Mouse (Mus musculus): Measurements from ENCODE around the gene Nwd1. TPM values are rescaled to one million over a fixed set of nuclear protein-coding genes. Genes with fewer than 3 reads are reported as not detected.

The Nwd1 gene
- polyA plus RNA-seq, 1 experiment from 2014 or later, result not detected

DNA sequence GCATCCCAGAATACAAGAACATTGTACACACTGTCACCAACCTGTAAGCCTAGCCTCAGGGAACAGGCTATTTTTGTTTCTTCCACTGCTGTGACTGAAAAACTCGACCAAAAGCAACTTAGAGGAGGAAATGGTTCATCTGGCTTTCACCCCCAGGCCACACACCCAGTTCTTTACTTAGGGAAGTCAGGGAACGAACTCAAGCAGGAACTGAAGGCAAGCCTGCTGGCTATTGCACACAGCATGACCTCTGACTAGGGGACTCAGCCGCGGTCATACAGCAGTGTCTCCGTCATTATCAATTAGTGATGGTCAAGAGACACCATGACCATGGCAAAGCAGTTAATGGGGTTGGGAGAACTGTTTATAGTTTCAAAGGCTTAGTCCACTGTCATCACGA is 66.1 kb downstream of the Nwd1 start:
- H3K9me3 ChIP-seq, result no peaks in the 10 kb centered on the region
- ATAC-seq (ENCODE audit: insufficient number of reproducible peaks, insufficient read depth, low FRiP score, low TSS enrichment, low read depth), result no peak
- no peak overlapping the region for H3K4me3 ChIP-seq (replicated peaks)
- H3K27ac ChIP-seq, result no peak overlapping the region
- H3K9ac ChIP-seq (replicated peaks), result no peak overlapping the region
- no peaks in the 10 kb centered on the region for H3K27me3 ChIP-seq
- 45% methylated on average over 6 of the region's 6 CpGs for WGBS
- no peaks in the 10 kb centered on the region for H3K36me3 ChIP-seq
- no peaks in the 10 kb centered on the region for H3K4me1 ChIP-seq (replicated peaks)
- no peak overlapping the region for H3K4me2 ChIP-seq

DNA sequence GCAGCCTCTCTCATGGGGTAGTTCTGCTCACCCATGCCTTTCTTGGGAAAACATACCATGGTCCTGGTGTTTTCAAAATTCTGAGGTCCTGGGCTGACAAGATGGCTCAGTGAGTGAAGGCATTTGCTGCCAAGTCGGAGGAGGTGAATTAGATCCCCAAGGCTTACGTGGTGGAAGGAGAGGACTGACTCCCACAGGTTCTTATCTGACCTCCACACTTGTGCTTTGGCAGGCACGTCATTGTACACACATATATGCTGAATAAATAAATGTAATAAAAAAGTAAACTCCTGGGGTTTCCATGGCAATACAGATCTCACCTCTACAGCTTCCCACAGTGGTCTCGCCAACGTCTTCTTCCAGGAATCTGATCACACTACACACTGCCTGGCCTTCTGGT is 70.1 kb downstream of the Nwd1 start:
- Histone ChIP-seq H3K27me3 (no peaks in the 10 kb centered on the region), H3K4me2 (no peak overlapping the region), H3K9me3 (no peaks in the 10 kb centered on the region), H3K9ac (replicated peaks) (no peak overlapping the region), H3K4me1 (replicated peaks) (no peaks in the 10 kb centered on the region), H3K27ac (no peak overlapping the region), H3K4me3 (replicated peaks) (no peak overlapping the region), H3K36me3 (no peaks in the 10 kb centered on the region)
- 84% methylated on average over 5 of the region's 5 CpGs for WGBS
- no peak for ATAC-seq (ENCODE audit: insufficient number of reproducible peaks, insufficient read depth, low FRiP score, low TSS enrichment, low read depth)

DNA sequence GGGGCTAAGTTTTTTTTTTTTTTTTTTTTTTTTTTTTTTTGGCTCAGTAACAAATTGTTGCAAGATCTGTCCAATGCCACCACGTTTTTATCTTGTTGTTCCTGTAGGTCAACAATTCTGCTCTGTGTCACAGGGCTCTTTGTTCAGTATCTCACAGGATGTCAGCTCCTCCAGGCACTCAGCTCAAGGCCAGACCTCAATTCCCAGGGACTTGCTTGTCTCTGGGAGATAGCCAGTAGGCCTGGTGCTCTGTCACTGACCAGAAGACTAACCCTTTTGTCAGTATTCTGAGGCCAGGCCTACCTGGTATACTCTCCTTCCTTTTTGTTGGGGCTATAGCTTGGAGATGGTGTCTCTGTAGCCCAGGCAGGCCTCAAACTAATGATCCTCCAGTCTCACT is 74.0 kb downstream of the Nwd1 start:
- Histone ChIP-seq H3K27me3 (no peaks in the 10 kb centered on the region), H3K4me2 (no peak overlapping the region), H3K27ac (no peak overlapping the region), H3K36me3 (peaks cover 12% of the 10 kb centered on the region), H3K4me1 (replicated peaks) (peaks cover 11% of the 10 kb centered on the region), H3K9me3 (peaks cover 4% of the 10 kb centered on the region; the same call in 1 of the 2 replicates), H3K4me3 (replicated peaks) (no peak overlapping the region), H3K9ac (replicated peaks) (no peak overlapping the region)
- ATAC-seq (ENCODE audit: insufficient number of reproducible peaks, insufficient read depth, low FRiP score, low TSS enrichment, low read depth), result no peak
- WGBS, result 36% methylated on average over 1 of the region's 1 CpGs

DNA sequence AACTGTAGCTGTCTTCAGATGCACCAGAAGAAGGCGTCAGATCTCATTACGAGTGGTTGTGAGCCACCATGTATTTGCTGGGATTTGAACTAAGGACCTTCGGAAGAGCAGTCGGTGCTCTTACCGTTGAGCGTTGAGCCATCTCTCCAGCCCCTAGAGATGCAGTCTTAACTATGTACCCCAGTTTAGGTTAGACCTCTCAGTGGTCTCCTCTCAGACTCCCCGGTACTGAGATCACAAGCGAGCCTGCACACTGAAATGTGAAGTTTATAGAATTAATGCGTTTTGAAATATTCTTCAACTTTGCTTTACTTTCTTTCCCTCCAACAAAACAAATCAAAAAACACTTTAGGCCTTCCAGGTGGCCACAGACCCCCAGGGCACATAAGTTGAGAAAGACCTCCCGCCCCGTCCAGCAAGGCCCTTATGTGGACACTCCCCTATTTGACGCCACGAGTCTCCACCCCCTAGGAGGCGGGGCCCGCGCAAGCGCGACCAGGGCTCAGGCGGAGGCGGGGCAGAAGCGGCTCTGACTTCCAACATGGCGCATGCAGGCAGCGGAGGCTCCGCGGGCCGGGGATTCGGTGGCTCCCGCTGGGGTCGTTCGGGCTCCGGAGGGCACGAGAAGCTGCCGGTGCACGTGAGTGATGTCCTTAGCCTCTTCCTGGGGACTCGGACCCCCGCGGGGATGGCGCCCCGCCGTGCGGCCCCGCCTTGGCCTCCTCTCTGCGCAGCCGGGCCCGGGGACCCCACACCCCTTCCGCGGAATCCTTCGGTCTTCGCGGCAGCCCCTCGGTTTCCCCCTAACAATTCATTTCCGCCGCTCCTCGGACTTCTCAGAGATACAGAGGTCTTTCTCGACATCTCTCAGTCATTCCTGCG is 76.5 kb downstream of the Nwd1 start, which contains the start of gene Sin3b:
TSS of gene Sin3b (plus strand) at position 517 of the 882 bp plus-strand sequence.
- Histone ChIP-seq H3K9me3 (peaks cover 4% of the 10 kb centered on the region; the same call in 1 of the 2 replicates), H3K27me3 (no peaks in the 10 kb centered on the region), H3K27ac (peak within 1 kb of the TSS; percentile 64; the same call in 1 of the 2 replicates), H3K9ac (replicated peaks) (peak within 1 kb of the TSS; percentile 93), H3K36me3 (peaks cover 37% of the 10 kb centered on the region), H3K4me1 (replicated peaks) (peaks cover 11% of the 10 kb centered on the region), H3K4me3 (replicated peaks) (peak within 1 kb of the TSS; percentile 95), H3K4me2 (peak within 1 kb of the TSS; percentile 89)
- WGBS, result 14% methylated on average over 56 of the region's 56 CpGs
- peak; percentile 96 for ATAC-seq (ENCODE audit: insufficient number of reproducible peaks, insufficient read depth, low FRiP score, low TSS enrichment, low read depth)

DNA sequence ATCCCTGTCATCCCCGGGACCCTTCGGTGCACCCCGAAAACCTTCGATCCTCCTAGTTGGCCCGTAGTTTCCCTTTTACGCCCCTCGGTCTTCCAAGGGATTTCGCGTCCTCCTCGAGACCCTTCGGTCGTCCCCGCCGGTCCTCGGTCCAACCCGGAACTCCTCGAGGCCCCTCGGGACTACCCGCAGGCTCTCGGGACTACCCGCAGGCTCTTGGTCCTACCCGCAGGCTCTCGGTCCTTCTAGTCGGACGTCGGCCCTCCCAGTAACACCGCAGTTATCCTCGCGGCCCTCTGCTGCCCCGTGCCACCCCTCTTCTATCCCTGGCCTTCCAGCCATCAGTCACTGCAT is 77.1 kb downstream of the Nwd1 start:
- 0% methylated on average over 30 of the region's 30 CpGs for WGBS
- Histone ChIP-seq H3K4me3 (replicated peaks) (peak overlapping the region; percentile 95), H3K36me3 (peaks cover 43% of the 10 kb centered on the region), H3K4me1 (replicated peaks) (peaks cover 11% of the 10 kb centered on the region), H3K9ac (replicated peaks) (peak overlapping the region; percentile 93), H3K27me3 (no peaks in the 10 kb centered on the region), H3K9me3 (peaks cover 4% of the 10 kb centered on the region; the same call in 1 of the 2 replicates), H3K4me2 (peak overlapping the region; percentile 89), H3K27ac (peak overlapping the region; percentile 64; the same call in 1 of the 2 replicates)
- no peak for ATAC-seq (ENCODE audit: insufficient number of reproducible peaks, insufficient read depth, low FRiP score, low TSS enrichment, low read depth)

DNA sequence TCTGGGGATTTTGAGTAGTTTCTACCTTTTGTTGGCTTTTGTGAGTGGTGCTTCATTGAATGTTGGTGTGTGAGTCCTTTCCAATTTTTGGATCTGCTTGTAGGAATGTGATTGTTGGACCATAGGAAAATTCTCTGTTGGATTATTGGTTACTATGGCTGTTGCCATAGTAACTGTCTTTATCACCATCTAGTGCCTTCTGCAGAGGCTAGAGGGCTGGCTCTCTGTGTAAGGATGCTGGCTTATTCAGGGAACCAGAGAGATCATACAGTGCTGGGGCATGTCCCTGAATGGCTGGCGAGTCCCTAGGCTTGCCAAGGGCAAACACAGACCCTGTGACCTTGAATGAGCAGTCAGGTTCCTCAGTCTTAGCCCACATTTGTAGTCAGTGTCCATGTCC is 82.1 kb downstream of the Nwd1 start:
- Histone ChIP-seq H3K9ac (replicated peaks) (no peak overlapping the region), H3K36me3 (peaks cover 91% of the 10 kb centered on the region)

DNA sequence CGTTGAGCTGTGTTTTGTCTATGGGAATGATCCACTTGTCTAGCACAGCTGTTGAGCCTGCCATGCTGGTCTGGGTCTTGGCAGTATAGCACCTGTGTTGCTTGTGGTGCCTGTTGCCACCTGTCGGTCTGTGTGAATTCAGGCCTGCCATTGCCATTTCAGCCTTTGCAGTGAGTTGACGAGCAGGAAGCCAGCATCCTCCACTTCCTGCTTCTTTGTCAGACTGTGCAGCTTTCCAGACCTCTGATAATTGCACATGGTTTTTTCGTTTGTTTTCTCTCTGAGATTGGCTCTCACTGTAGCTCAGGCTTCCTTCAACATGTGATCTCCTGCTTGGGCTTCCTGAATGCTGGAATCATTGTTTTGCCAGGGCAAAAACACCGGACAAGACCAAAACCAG is 88.5 kb downstream of the Nwd1 start:
- ATAC-seq (ENCODE audit: insufficient number of reproducible peaks, insufficient read depth, low FRiP score, low TSS enrichment, low read depth), result no peak

More for the DNA sequence above, 82.1 kb downstream of the Nwd1 start:
- H3K27ac ChIP-seq, result no peak overlapping the region
- WGBS, result 90% methylated on average over 1 of the region's 1 CpGs
- no peak for ATAC-seq (ENCODE audit: insufficient number of reproducible peaks, insufficient read depth, low FRiP score, low TSS enrichment, low read depth)
- H3K4me2 ChIP-seq, result no peak overlapping the region
- H3K9me3 ChIP-seq, result no peaks in the 10 kb centered on the region
- peaks cover 11% of the 10 kb centered on the region for H3K4me1 ChIP-seq (replicated peaks)
- no peak overlapping the region for H3K4me3 ChIP-seq (replicated peaks)
- no peaks in the 10 kb centered on the region for H3K27me3 ChIP-seq

DNA sequence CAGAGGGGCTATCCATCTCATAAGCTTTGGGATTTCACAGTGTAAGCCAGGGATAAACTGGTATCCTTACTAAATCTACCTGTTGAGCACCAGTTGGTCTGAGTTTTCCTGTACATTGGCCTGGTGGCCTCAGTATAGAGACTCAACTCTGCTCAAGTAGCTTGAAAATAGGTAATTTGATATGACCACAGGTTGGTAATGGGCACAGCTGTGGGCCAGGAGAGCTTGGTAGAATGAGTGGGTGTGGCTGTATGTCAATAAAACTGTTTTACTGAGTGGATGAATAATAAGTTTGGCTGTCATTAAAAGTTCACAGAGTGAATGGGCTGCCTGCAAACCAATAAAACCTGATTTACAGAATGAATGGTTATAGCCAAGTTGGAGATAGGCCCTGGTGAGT is 90.4 kb downstream of the Nwd1 start:
- Histone ChIP-seq H3K27me3 (no peaks in the 10 kb centered on the region), H3K36me3 (peaks cover 98% of the 10 kb centered on the region), H3K27ac (no peak overlapping the region), H3K9me3 (no peaks in the 10 kb centered on the region), H3K4me2 (no peak overlapping the region), H3K9ac (replicated peaks) (no peak overlapping the region), H3K4me1 (replicated peaks) (peaks cover 7% of the 10 kb centered on the region; the same call in 1 of the 2 replicates), H3K4me3 (replicated peaks) (no peak overlapping the region)
- peak; percentile 43; the same call in 1 of the 2 replicates for ATAC-seq (ENCODE audit: insufficient number of reproducible peaks, insufficient read depth, low FRiP score, low TSS enrichment, low read depth)

More for the DNA sequence above, 88.5 kb downstream of the Nwd1 start:
- Histone ChIP-seq H3K27ac (no peak overlapping the region), H3K4me1 (replicated peaks) (peaks cover 7% of the 10 kb centered on the region; the same call in 1 of the 2 replicates), H3K4me3 (replicated peaks) (no peak overlapping the region), H3K9ac (replicated peaks) (no peak overlapping the region), H3K36me3 (peaks cover 98% of the 10 kb centered on the region), H3K9me3 (no peaks in the 10 kb centered on the region), H3K27me3 (no peaks in the 10 kb centered on the region), H3K4me2 (no peak overlapping the region)
- 88% methylated on average over 5 of the region's 5 CpGs for WGBS

DNA sequence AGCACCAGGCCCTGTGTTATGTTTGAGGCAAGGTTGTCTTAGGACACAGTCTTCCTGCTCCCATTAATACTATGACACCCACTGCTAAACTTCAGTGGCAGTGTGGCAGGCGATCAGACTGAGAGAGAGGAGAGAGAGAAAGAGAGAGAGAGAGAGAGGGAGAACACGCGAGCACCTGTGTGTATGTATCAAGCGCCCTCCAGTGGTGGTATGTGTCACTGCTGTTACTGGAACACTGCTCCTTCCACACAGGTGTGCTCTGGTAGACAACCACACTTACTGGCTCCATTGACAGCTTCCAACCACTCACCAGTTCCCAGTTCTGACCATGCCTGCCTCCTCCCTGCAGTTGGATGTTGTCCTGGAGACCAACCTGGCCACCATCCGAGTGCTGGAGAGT is 99.5 kb downstream of the Nwd1 start:
- Histone ChIP-seq H3K9me3 (no peaks in the 10 kb centered on the region), H3K9ac (replicated peaks) (no peak overlapping the region), H3K36me3 (peaks cover 100% of the 10 kb centered on the region), H3K27ac (no peak overlapping the region), H3K27me3 (no peaks in the 10 kb centered on the region), H3K4me2 (no peak overlapping the region), H3K4me3 (replicated peaks) (no peak overlapping the region), H3K4me1 (replicated peaks) (no peaks in the 10 kb centered on the region)
- no peak for ATAC-seq (ENCODE audit: insufficient number of reproducible peaks, insufficient read depth, low FRiP score, low TSS enrichment, low read depth)
- WGBS, result 37% methylated on average over 5 of the region's 5 CpGs

DNA sequence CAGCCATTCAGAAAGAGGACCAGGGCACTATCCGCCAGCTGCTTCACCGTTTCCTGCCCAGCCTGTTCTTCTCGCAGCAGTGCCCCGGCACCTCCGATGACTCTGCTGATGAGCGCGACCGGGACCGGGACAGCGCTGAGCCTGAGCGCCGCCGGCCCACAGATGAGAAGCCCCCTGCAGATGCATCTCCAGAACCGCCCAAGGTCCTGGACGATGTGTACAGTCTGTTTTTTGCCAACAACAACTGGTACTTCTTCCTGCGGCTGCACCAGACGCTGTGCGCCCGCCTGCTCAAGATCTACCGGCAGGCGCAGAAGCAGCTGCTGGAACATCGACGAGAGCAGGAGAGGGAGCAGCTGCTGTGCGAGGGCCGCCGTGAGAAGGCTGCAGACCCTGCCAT is 103.3 kb downstream of the Nwd1 start:
- Histone ChIP-seq H3K4me3 (replicated peaks) (no peak overlapping the region), H3K36me3 (peaks cover 98% of the 10 kb centered on the region), H3K9me3 (no peaks in the 10 kb centered on the region), H3K9ac (replicated peaks) (no peak overlapping the region), H3K27me3 (no peaks in the 10 kb centered on the region), H3K4me2 (no peak overlapping the region), H3K27ac (no peak overlapping the region), H3K4me1 (replicated peaks) (no peaks in the 10 kb centered on the region)
- no peak for ATAC-seq (ENCODE audit: insufficient number of reproducible peaks, insufficient read depth, low FRiP score, low TSS enrichment, low read depth)
- WGBS, result 94% methylated on average over 26 of the region's 26 CpGs

DNA sequence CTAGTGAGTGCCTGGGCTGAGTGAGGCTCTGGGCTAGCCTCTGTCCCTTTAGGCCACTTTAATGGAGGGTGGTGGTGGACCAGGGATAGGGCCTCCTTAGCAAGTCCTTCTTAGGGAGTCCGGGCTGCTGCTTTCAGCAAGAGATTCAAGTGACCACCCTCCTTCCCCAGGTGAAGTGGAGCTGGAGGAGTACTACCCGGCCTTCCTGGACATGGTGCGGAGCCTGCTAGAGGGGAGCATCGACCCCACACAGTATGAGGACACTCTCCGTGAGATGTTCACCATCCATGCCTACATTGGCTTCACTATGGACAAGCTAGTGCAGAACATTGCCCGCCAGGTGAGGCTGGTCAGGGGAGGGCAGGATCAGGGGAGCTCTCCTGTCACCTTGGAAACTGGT is 103.8 kb downstream of the Nwd1 start:
- WGBS, result 88% methylated on average over 6 of the region's 6 CpGs
- no peak for ATAC-seq (ENCODE audit: insufficient number of reproducible peaks, insufficient read depth, low FRiP score, low TSS enrichment, low read depth)

More for the DNA sequence above, 103.8 kb downstream of the Nwd1 start:
- Histone ChIP-seq H3K4me1 (replicated peaks) (no peaks in the 10 kb centered on the region), H3K4me2 (no peak overlapping the region), H3K9ac (replicated peaks) (no peak overlapping the region), H3K4me3 (replicated peaks) (no peak overlapping the region), H3K36me3 (peaks cover 96% of the 10 kb centered on the region), H3K27ac (no peak overlapping the region), H3K27me3 (no peaks in the 10 kb centered on the region), H3K9me3 (no peaks in the 10 kb centered on the region)

Data from limb, embryonic 12.5 days (tissue).